Mouse (Mus musculus) T-helper 2 cell (primary cell): ENCODE data around the gene Mri1.

Experiments used
- in situ Hi-C: fragments of 300-600 bp; cut with MboI, MseI; formaldehyde crosslinking; loops from one replicate; pipeline ENCODE4 v1.15.1; 2025; ENCODE audit warnings: high pct_unique_total_duplicates

Gene Mri1

GRCm38 (mm10) chr8:84236998-84237473 lies 20.1 kb downstream of the Mri1 start, which contains the start of gene Zswim4:
TSS of gene Zswim4 (minus strand) at chr8:84237055.
- in situ Hi-C loops: no loop called here

- in situ Hi-C loops: no loop called here
Measured at GRCm38 (mm10) chr8:84236410-84236997, 20.6 kb downstream of the Mri1 start.

- in situ Hi-C loops: no loop called here
Measured at GRCm38 (mm10) chr8:84235746-84236409, 21.2 kb downstream of the Mri1 start.

GRCm38 (mm10) chr8:84233055-84233454 lies 24.1 kb downstream of the Mri1 start:
- in situ Hi-C loops: no loop called here

- in situ Hi-C loops: no loop called here
Measured at GRCm38 (mm10) chr8:84230735-84231134, 26.4 kb downstream of the Mri1 start.

- in situ Hi-C loops: no loop called here
Measured at GRCm38 (mm10) chr8:84223322-84224029, 33.6 kb downstream of the Mri1 start.

- in situ Hi-C loops: no loop called here
Measured at GRCm38 (mm10) chr8:84222566-84223165, 34.5 kb downstream of the Mri1 start.

- in situ Hi-C loops: no loop called here
Measured at GRCm38 (mm10) chr8:84220105-84220504, 37.0 kb downstream of the Mri1 start.

GRCm38 (mm10) chr8:84218143-84218542 lies 39.0 kb downstream of the Mri1 start:
- in situ Hi-C loops: no loop called here

GRCm38 (mm10) chr8:84217206-84217605 lies 39.9 kb downstream of the Mri1 start:
- in situ Hi-C loops: no loop called here

GRCm38 (mm10) chr8:84213277-84213676 lies 43.8 kb downstream of the Mri1 start:
- in situ Hi-C loops: no loop called here

GRCm38 (mm10) chr8:84211881-84212563 lies 45.1 kb downstream of the Mri1 start:
- in situ Hi-C loops: no loop called here

- in situ Hi-C loops: no loop called here
Measured at GRCm38 (mm10) chr8:84211202-84211601, 45.9 kb downstream of the Mri1 start.

GRCm38 (mm10) chr8:84210167-84210791 lies 46.8 kb downstream of the Mri1 start:
- in situ Hi-C loops: no loop called here

GRCm38 (mm10) chr8:84208381-84209380 lies 48.4 kb downstream of the Mri1 start:
- in situ Hi-C loops: no loop called here

- in situ Hi-C loops: no loop called here
Measured at GRCm38 (mm10) chr8:84207811-84208210, 49.3 kb downstream of the Mri1 start.

GRCm38 (mm10) chr8:84206666-84207065 lies 50.5 kb downstream of the Mri1 start:
- in situ Hi-C loops: no loop called here

GRCm38 (mm10) chr8:84205073-84205472 lies 52.1 kb downstream of the Mri1 start:
- in situ Hi-C loops: no loop called here

GRCm38 (mm10) chr8:84203975-84204772 lies 53.0 kb downstream of the Mri1 start:
- in situ Hi-C loops: no loop called here
